Mouse (Mus musculus): ENCODE results near the gene D7Ertd443e. TPM values are rescaled to one million over a fixed set of nuclear protein-coding genes. Genes with fewer than 3 reads are reported as not detected.

The D7Ertd443e gene
- 1 to 10 TPM; 5.4 to 8.3 (median 7.4) TPM for total RNA-seq (2022)

GRCm38 (mm10) chr7:134385561-134385960, at the start of gene D7Ertd443e:
Gene D7Ertd443e, minus strand, starts transcription at chr7:134385661.
- DNase-seq (ENCODE audit: low spot score in 2 of 2) = no peak

GRCm38 (mm10) chr7:134431681-134432080, 46.2 kb upstream of the D7Ertd443e start:
- DNase-seq (ENCODE audit: low spot score in 2 of 2) = no peak

- no peak for DNase-seq (ENCODE audit: low spot score in 2 of 2)
Observed at GRCm38 (mm10) chr7:134428676-134429075, 43.2 kb upstream of the D7Ertd443e start.

- no peak for DNase-seq (ENCODE audit: low spot score in 2 of 2)
Observed at GRCm38 (mm10) chr7:134415014-134415413, 29.6 kb upstream of the D7Ertd443e start.

DNA sequence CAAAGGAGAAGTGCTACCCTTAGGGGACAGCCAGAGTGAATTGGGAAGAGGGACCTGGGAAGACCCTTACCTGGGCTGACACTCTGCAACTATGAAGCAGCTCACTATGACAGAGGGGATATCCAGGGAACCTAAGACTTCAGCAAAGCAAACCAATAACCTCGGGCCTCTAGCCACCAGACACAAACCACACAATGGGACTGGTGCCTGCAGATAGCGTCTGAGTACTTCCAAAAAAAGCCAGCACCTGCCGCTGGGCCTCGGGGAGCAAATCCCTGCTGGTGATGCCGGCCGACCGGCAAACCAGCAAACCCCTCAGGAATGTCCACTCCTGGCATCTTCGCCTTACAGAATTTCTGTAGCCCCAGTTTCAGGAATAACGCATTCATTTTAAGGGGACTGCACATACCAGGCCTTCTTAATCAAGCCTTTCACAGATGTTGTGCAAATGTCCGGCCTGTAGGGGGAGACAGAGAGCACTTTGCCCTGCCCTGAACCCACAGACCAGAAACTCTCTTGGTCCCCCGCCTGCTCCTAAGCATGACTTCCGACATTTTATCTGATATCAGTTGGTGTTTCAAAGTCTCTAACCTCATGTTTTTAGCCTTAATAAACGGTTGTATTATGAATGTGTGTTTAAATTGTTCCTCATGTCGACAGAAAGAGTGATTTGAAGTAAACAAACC, 28.7 kb upstream of the D7Ertd443e start:
- DNase-seq (ENCODE audit: low spot score in 2 of 2) = peak in 1 of 2 experiments; percentile 9

- DNase-seq (ENCODE audit: low spot score in 2 of 2) = peak in 1 of 2 experiments; percentile 5
Observed at GRCm38 (mm10) chr7:134408641-134409040, 23.2 kb upstream of the D7Ertd443e start.

DNA sequence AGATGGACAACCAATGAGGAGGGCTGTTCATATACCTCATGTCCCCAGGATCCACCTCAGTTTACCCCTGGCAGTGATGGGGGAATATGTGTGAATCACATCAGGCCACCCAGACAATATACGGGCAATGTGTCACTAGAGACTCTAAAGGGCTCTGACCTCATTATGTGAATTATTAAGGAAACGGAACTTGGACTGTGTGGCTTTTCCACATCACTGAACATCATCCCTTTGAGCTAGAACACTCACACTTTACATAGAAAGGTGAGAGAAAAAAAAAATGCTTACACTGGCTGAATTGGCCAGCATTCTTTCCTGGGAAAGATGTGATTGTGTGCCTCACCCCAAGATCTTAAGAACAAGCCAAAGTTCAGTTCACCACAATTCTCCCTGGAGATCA, 15.3 kb upstream of the D7Ertd443e start:
- DNase-seq (ENCODE audit: low spot score in 2 of 2) = no peak

DNA sequence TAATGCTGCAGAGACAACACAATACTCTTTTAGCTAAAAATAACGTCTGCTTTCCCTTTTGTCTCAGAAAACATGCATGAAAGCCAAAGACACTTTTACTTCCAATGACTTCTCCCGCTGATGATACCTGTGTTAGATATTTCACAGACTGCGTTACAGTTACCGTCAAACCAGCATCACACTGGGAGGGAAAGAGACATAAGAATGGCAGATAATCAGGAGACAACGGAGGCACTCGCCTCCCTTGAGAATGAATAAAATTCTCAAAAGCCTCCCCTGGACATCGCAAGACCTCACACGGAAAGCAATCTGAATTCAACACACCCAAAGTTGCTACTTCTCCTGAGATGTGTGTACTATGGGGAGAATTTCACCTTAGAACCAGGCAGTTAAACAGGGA, 11.3 kb upstream of the D7Ertd443e start:
- no peak for DNase-seq (ENCODE audit: low spot score in 2 of 2)

- no peak for DNase-seq (ENCODE audit: low spot score in 2 of 2)
Observed at GRCm38 (mm10) chr7:134382791-134383190, 2.7 kb downstream of the D7Ertd443e start.

GRCm38 (mm10) chr7:134381407-134381861, 4.0 kb downstream of the D7Ertd443e start:
- peak; percentile 54 to 81 for DNase-seq (ENCODE audit: low spot score in 2 of 2)

- DNase-seq (ENCODE audit: low spot score in 2 of 2) = peak; percentile 18 to 49
Observed at GRCm38 (mm10) chr7:134378273-134378672, 7.2 kb downstream of the D7Ertd443e start.

GRCm38 (mm10) chr7:134376786-134377185, 8.7 kb downstream of the D7Ertd443e start:
- peak; percentile 29 to 33 for DNase-seq (ENCODE audit: low spot score in 2 of 2)

DNA sequence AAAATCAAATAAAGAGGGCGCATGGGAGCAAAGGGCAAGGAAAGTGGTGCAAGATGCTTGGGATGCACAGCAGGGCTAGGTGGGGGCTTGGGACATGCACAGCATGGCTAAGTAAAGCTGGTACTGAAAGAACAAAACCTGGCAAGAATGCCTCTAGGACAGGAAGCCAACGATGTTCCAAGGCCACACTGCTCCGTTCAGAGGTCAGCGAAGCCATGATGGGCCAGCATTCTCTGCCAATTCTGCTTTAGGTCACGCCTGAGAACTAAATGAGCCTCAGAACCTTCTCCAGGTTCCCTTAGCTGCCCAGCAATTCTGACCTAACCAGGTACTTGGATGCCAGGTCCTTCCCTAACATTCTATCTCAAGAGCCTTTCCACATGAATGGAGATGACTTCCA, 13.2 kb downstream of the D7Ertd443e start:
- DNase-seq (ENCODE audit: low spot score in 2 of 2) = no peak

DNA sequence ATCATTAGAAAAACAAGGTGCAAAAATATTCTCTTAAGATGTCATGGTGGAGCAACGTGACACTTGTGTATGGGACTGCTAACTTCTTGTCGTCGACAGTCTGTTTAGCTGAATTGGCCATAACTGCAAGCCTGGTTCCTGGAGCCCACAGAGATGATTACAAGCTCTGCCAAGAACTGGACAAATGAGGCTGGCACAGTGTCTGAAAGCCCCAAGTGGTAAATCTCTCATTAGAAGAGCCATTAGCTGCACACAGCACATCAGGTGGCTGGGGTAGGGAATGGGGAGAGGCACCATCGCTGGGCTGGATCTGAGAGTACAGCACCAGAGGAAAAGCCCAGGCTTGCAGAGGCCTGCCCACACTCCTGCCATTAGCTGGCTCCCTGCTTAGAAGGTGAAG, 16.2 kb downstream of the D7Ertd443e start:
- no peak for DNase-seq (ENCODE audit: low spot score in 2 of 2)

- DNase-seq (ENCODE audit: low spot score in 2 of 2) = no peak
Observed at GRCm38 (mm10) chr7:134362257-134362870, 23.1 kb downstream of the D7Ertd443e start.

GRCm38 (mm10) chr7:134348825-134349224, 36.6 kb downstream of the D7Ertd443e start:
- peak; percentile 45 to 74 for DNase-seq (ENCODE audit: low spot score in 2 of 2)

DNA sequence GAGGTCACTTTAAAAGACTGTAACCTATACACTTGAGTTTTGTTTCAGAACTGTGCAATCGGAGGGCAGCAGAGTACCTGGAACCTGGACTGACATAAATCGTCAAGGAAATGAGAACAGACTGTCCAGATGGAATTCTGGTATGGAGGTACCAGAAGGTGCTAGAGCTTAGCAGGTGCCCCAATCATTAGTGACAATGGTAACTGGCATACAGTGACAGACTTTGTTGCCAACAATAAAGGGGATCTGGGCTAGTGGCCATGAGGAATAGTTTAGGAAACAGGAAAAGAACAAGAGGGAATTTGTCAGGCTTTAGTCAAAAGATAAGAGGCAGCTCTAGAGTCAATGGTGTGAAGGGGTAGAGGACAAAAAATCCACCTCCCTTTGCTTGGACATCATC, 43.3 kb downstream of the D7Ertd443e start:
- DNase-seq (ENCODE audit: low spot score in 2 of 2) = no peak

DNA sequence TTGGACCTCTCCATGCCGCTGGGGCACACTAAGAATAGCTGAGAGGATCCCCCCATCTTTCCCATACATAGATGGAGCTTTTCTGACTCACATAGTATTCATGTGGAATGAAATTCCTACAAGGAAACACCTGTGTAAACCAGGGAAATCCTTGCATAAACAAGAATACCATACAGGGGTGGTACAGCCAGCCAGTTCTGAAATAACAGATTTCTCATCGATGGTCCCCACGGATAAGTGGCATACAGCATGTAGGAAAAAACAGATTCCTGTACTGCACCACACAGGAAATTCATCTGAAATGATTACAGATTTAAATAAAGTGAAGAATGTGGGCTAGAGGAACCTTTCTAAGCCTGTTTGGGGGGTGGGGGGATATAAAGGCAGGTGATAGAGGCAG, 49.5 kb downstream of the D7Ertd443e start:
- DNase-seq (ENCODE audit: low spot score in 2 of 2) = no peak

DNA sequence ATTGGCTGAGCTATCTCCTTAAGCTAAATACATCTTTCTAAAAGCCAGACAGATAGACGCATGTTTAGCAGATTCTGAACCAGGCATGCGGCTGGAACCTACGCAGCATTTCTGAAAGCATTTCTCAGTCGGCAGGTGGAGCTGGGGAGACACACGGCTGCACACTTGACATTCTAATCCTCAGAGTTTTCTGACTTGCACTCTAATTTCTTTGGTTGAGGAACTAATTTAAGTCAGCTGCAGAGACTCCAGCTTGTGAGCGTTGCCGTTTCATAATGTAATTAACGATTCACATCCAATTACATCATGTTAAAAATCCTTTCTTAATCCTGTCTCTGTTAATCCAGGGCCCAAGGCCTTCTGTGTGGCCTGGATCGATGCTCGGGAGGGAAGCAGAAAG, 64.5 kb downstream of the D7Ertd443e start:
- peak in 1 of 2 experiments; percentile 25 for DNase-seq (ENCODE audit: low spot score in 2 of 2)

DNA sequence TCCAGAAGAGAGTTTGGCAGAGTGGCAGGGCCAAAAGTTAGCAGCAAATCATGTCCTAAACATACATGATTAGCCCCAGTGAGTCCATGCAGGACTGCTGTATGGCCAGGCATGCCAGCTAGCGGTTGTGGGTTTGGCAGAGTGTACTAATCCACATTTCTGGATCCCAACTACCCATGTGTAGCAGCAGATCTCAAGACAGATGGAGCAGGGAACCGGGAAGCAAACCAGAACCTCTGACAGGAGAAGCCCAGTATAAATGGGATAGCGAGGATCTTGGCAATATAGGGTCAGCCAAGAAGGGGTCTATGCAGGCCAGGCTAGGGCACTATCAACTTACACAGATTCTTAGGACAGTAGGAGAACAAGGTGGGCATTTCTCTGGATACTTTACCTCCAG, 83.4 kb downstream of the D7Ertd443e start:
- DNase-seq (ENCODE audit: low spot score in 2 of 2) = peak; percentile 10 to 21

DNA sequence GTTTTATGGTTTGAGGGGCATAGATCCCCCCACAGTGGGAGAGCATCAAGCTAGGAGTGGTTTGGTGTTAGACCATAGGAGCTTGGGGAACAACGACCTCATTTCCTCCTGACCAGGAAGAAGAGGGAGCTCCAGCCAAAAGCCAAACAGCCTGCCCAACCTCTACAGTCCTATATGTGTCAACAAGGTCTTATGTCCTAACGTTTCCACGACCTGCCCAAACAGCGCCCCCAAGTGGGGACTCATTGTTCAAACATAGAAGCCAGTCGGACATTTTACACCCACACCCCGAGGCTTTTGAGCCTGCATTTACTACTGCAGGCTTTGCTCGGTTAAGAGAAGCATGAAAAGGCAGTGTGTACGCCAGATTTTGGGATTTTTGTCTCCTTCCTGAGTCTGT, 84.2 kb downstream of the D7Ertd443e start:
- DNase-seq (ENCODE audit: low spot score in 2 of 2) = no peak

- no peak for DNase-seq (ENCODE audit: low spot score in 2 of 2)
Observed at GRCm38 (mm10) chr7:134292750-134293149, 92.7 kb downstream of the D7Ertd443e start.

Measured in layer of hippocampus, adult 8-10 months (tissue).